Mouse (Mus musculus): Measurements from ENCODE around the gene Cabcoco1. TPM values are rescaled to one million over a fixed set of nuclear protein-coding genes. Genes with fewer than 3 reads are reported as not detected.
A peak's percentile ranks its signal among the peaks of the same experiment; 100 is the strongest.

Cabcoco1 gene
- total and polyA plus RNA-seq, 2 experiments = 1.4 to 3.0 TPM

- WGBS = 28% methylated on average over 10 of the region's 10 CpGs
- no peaks in the 10 kb centered on the region for H3K27me3 ChIP-seq (ENCODE audit: control insufficient read depth, insufficient read depth, low read length)
- H3K79me2 ChIP-seq (ENCODE audit: control insufficient read depth, insufficient read depth, low read length) = no peaks in the 10 kb centered on the region
- peak; percentile 99 for DNase-seq (ENCODE audit: extremely low read depth, low read depth, low spot score)
- TF ChIP-seq POLR2A (IDR thresholded peaks at IDR 0.05; ENCODE audit: extremely low read depth, insufficient read depth, low read length) = no peak
- TF ChIP-seq CTCF (IDR thresholded peaks at IDR 0.05; ENCODE audit: low read depth, low read length) = no peak
- peak overlapping the region; percentile 97 for H3K27ac ChIP-seq (replicated peaks; ENCODE audit: insufficient read depth, low read depth, low read length)
- H3K9ac ChIP-seq (ENCODE audit: low read depth, low read length) = peak overlapping the region; percentile 78
- no peaks in the 10 kb centered on the region for H3K36me3 ChIP-seq (ENCODE audit: control insufficient read depth, insufficient read depth, low read length)
- peak overlapping the region; percentile 15 for H3K4me3 ChIP-seq (ENCODE audit: insufficient read depth, low read depth, low read length)
- H3K4me1 ChIP-seq (ENCODE audit: control insufficient read depth, insufficient read depth, low read length) = peaks cover 14% of the 10 kb centered on the region
Observed at GRCm38 (mm10) chr10:68529364-68530049, 12.2 kb downstream of the Cabcoco1 start.

- no peaks in the 10 kb centered on the region for H3K36me3 ChIP-seq (ENCODE audit: control insufficient read depth, insufficient read depth, low read length)
- DNase-seq (ENCODE audit: extremely low read depth, low read depth, low spot score) = no peak
- no peaks in the 10 kb centered on the region for H3K79me2 ChIP-seq (ENCODE audit: control insufficient read depth, insufficient read depth, low read length)
- H3K27me3 ChIP-seq (ENCODE audit: control insufficient read depth, insufficient read depth, low read length) = no peaks in the 10 kb centered on the region
- peak overlapping the region; percentile 75 for H3K9ac ChIP-seq (ENCODE audit: low read depth, low read length)
- H3K4me3 ChIP-seq (ENCODE audit: insufficient read depth, low read depth, low read length) = peak overlapping the region; percentile 55
- 26% methylated on average over 8 of the region's 8 CpGs for WGBS
- TF ChIP-seq POLR2A (IDR thresholded peaks at IDR 0.05; ENCODE audit: extremely low read depth, insufficient read depth, low read length) (no peak), CTCF (IDR thresholded peaks at IDR 0.05; ENCODE audit: low read depth, low read length) (no peak)
- H3K4me1 ChIP-seq (ENCODE audit: control insufficient read depth, insufficient read depth, low read length) = peaks cover 14% of the 10 kb centered on the region
- H3K27ac ChIP-seq (replicated peaks; ENCODE audit: insufficient read depth, low read depth, low read length) = peak overlapping the region; percentile 97
Observed at GRCm38 (mm10) chr10:68528958-68529357, 12.7 kb downstream of the Cabcoco1 start.

GRCm38 (mm10) chr10:68522106-68522505, 19.6 kb downstream of the Cabcoco1 start:
- no peaks in the 10 kb centered on the region for H3K36me3 ChIP-seq (ENCODE audit: control insufficient read depth, insufficient read depth, low read length)
- H3K79me2 ChIP-seq (ENCODE audit: control insufficient read depth, insufficient read depth, low read length) = no peaks in the 10 kb centered on the region
- H3K27ac ChIP-seq (replicated peaks; ENCODE audit: insufficient read depth, low read depth, low read length) = peak overlapping the region; percentile 80
- 21% methylated on average over 4 of the region's 4 CpGs for WGBS
- no peaks in the 10 kb centered on the region for H3K27me3 ChIP-seq (ENCODE audit: control insufficient read depth, insufficient read depth, low read length)
- no peak overlapping the region for H3K9ac ChIP-seq (ENCODE audit: low read depth, low read length)
- peak; percentile 99 for DNase-seq (ENCODE audit: extremely low read depth, low read depth, low spot score)
- H3K4me1 ChIP-seq (ENCODE audit: control insufficient read depth, insufficient read depth, low read length) = no peaks in the 10 kb centered on the region; the same call in 1 of the 2 replicates
- no peak overlapping the region for H3K4me3 ChIP-seq (ENCODE audit: insufficient read depth, low read depth, low read length)
- TF ChIP-seq POLR2A (IDR thresholded peaks at IDR 0.05; ENCODE audit: extremely low read depth, insufficient read depth, low read length) = no peak
- no peak for TF ChIP-seq CTCF (IDR thresholded peaks at IDR 0.05; ENCODE audit: low read depth, low read length)

GRCm38 (mm10) chr10:68512433-68513019, 29.2 kb downstream of the Cabcoco1 start:
- H3K4me3 ChIP-seq (ENCODE audit: insufficient read depth, low read depth, low read length) = no peak overlapping the region
- no peak for DNase-seq (ENCODE audit: extremely low read depth, low read depth, low spot score)
- no peak overlapping the region for H3K27ac ChIP-seq (replicated peaks; ENCODE audit: insufficient read depth, low read depth, low read length)
- TF ChIP-seq CTCF (IDR thresholded peaks at IDR 0.05; ENCODE audit: low read depth, low read length) = no peak
- TF ChIP-seq POLR2A (IDR thresholded peaks at IDR 0.05; ENCODE audit: extremely low read depth, insufficient read depth, low read length) = no peak
- no peaks in the 10 kb centered on the region; the same call in 1 of the 2 replicates for H3K27me3 ChIP-seq (ENCODE audit: control insufficient read depth, insufficient read depth, low read length)
- H3K4me1 ChIP-seq (ENCODE audit: control insufficient read depth, insufficient read depth, low read length) = peaks cover 2% of the 10 kb centered on the region
- no peaks in the 10 kb centered on the region for H3K79me2 ChIP-seq (ENCODE audit: control insufficient read depth, insufficient read depth, low read length)
- H3K9ac ChIP-seq (ENCODE audit: low read depth, low read length) = no peak overlapping the region
- H3K36me3 ChIP-seq (ENCODE audit: control insufficient read depth, insufficient read depth, low read length) = no peaks in the 10 kb centered on the region
- WGBS = 93% methylated on average over 8 of the region's 8 CpGs

- 28% methylated on average over 3 of the region's 3 CpGs for WGBS
- H3K27ac ChIP-seq (replicated peaks; ENCODE audit: insufficient read depth, low read depth, low read length) = peak overlapping the region; percentile 18; the same call in 1 of the 2 replicates
- peak; percentile 75 for DNase-seq (ENCODE audit: extremely low read depth, low read depth, low spot score)
Observed at GRCm38 (mm10) chr10:68507741-68508140, 34.0 kb downstream of the Cabcoco1 start.

GRCm38 (mm10) chr10:68506242-68506641, 35.5 kb downstream of the Cabcoco1 start:
- DNase-seq (ENCODE audit: extremely low read depth, low read depth, low spot score) = no peak
- H3K27ac ChIP-seq (replicated peaks; ENCODE audit: insufficient read depth, low read depth, low read length) = no peak overlapping the region
- no peak overlapping the region for H3K9ac ChIP-seq (ENCODE audit: low read depth, low read length)
- 91% methylated on average over 4 of the region's 4 CpGs for WGBS
- peaks cover 5% of the 10 kb centered on the region for H3K4me1 ChIP-seq (ENCODE audit: control insufficient read depth, insufficient read depth, low read length)
- H3K36me3 ChIP-seq (ENCODE audit: control insufficient read depth, insufficient read depth, low read length) = no peaks in the 10 kb centered on the region
- TF ChIP-seq CTCF (IDR thresholded peaks at IDR 0.05; ENCODE audit: low read depth, low read length) (peak; percentile 72), POLR2A (IDR thresholded peaks at IDR 0.05; ENCODE audit: extremely low read depth, insufficient read depth, low read length) (no peak)
- H3K4me3 ChIP-seq (ENCODE audit: insufficient read depth, low read depth, low read length) = no peak overlapping the region
- H3K79me2 ChIP-seq (ENCODE audit: control insufficient read depth, insufficient read depth, low read length) = no peaks in the 10 kb centered on the region
- no peaks in the 10 kb centered on the region for H3K27me3 ChIP-seq (ENCODE audit: control insufficient read depth, insufficient read depth, low read length)

More at GRCm38 (mm10) chr10:68507741-68508140, 34.0 kb downstream of the Cabcoco1 start:
- TF ChIP-seq POLR2A (IDR thresholded peaks at IDR 0.05; ENCODE audit: extremely low read depth, insufficient read depth, low read length) (no peak), CTCF (IDR thresholded peaks at IDR 0.05; ENCODE audit: low read depth, low read length) (no peak)
- peaks cover 5% of the 10 kb centered on the region for H3K4me1 ChIP-seq (ENCODE audit: control insufficient read depth, insufficient read depth, low read length)
- H3K79me2 ChIP-seq (ENCODE audit: control insufficient read depth, insufficient read depth, low read length) = no peaks in the 10 kb centered on the region
- no peaks in the 10 kb centered on the region for H3K27me3 ChIP-seq (ENCODE audit: control insufficient read depth, insufficient read depth, low read length)
- no peak overlapping the region for H3K9ac ChIP-seq (ENCODE audit: low read depth, low read length)
- H3K4me3 ChIP-seq (ENCODE audit: insufficient read depth, low read depth, low read length) = no peak overlapping the region
- no peaks in the 10 kb centered on the region for H3K36me3 ChIP-seq (ENCODE audit: control insufficient read depth, insufficient read depth, low read length)

Measured in liver, adult 2 months (tissue).